Mouse (Mus musculus) heart, adult 2 months (tissue): ENCODE measurements around the gene H2al1j.
"Not testable (repeated sequence)": the region's sequence is repeated elsewhere in the genome, so short reads cannot be mapped to it uniquely, and the experiment has no call there.

ENCODE experiments used
- CTCF ChIP-seq: fragments of 200-600 bp; IDR thresholded peaks from 2 replicates; pipeline ENCODE4 v1.8.1; 2022; ENCODE audit warnings: antibody characterized with exemption, mild to moderate bottlenecking, moderate library complexity
- EP300 ChIP-seq: fragments of 200-500 bp; IDR thresholded peaks from 2 replicates; pipeline ENCODE4 v1.6.1; 2011; ENCODE audit warnings: low read depth, low read length, control low read depth; ENCODE audit not compliant: insufficient read depth
- POLR2A ChIP-seq: fragments of 200-500 bp; IDR thresholded peaks from 2 replicates; pipeline ENCODE4 v1.6.1; 2011; ENCODE audit warnings: mild to moderate bottlenecking, low read depth, low read length, control low read depth; ENCODE audit not compliant: insufficient read depth

- TF ChIP-seq CTCF, EP300, POLR2A: not testable (repeated sequence)
Observed at GRCm38 (mm10) chrX:11298957-11299356, 28.7 kb upstream of the H2al1j start, which contains the start of gene H2al1a.
